Mouse (Mus musculus) hindbrain, embryonic 12.5 days (tissue): ENCODE results near the gene Adcy7. TPM values are rescaled to one million over a fixed set of nuclear protein-coding genes. Genes with fewer than 3 reads are reported as not detected.

Experiments
- ATAC-seq: fragments of 200-750 bp; cut with Nextera tagmentation; 2 replicates; pipeline ENCODE4 v1.8.0; 2017; ENCODE audit warnings: moderate TSS enrichment; ENCODE audit not compliant: low FRiP score
- H3K27ac ChIP-seq: fragments of 300-500 bp; sonication (generic); 2 replicates; pipeline ENCODE4 v1.5.1; 2016; ENCODE audit warnings: mild to moderate bottlenecking
- H3K27me3 ChIP-seq: fragments of 300-500 bp; sonication (generic); 2 replicates; pipeline ENCODE4 v1.6.1; 2016; ENCODE audit warnings: mild to moderate bottlenecking
- H3K36me3 ChIP-seq: fragments of 300-500 bp; sonication (generic); 2 replicates; pipeline ENCODE4 v1.6.1; 2016; ENCODE audit warnings: mild to moderate bottlenecking
- H3K4me1 ChIP-seq: fragments of 300-500 bp; sonication (generic); 2 replicates; pipeline ENCODE4 v1.6.1; 2016
- H3K4me2 ChIP-seq: fragments of 300-500 bp; sonication (generic); replicated peaks from 2 replicates; pipeline ENCODE4 v1.6.1; 2016; ENCODE audit warnings: mild to moderate bottlenecking
- H3K4me3 ChIP-seq: fragments of 300-500 bp; sonication (generic); 2 replicates; pipeline ENCODE4 v1.5.1; 2016; ENCODE audit warnings: mild to moderate bottlenecking
- H3K9ac ChIP-seq: fragments of 300-500 bp; sonication (generic); 2 replicates; pipeline ENCODE4 v1.6.1; 2016; ENCODE audit warnings: mild to moderate bottlenecking, moderate library complexity
- H3K9me3 ChIP-seq: fragments of 300-500 bp; sonication (generic); replicated peaks from 2 replicates; pipeline ENCODE4 v1.6.1; 2016; ENCODE audit warnings: mild to moderate bottlenecking
- WGBS: fragments of 180-500 bp; shearing (Covaris S2); methylation state at CpG from one replicate; pipeline ENCODE4 v1.1.7; 2016; 5-methylcytosine and 5-hydroxymethylcytosine counted together
- polyA plus RNA-seq: library from polyadenylated mRNA; unstranded; fragments of >200 nt; fragmentation: Nextera tagmentation; extraction: Ambion mirVana; gene quantifications from 2 replicates; pipeline ENCODE4 v1.2.1, GENCODE M21; 2016

Adcy7 gene
- polyA plus RNA-seq, 1 experiment from 2014 or later, result 2.6 TPM

GRCm38 (mm10) chr8:88279670-88280069, 7.5 kb downstream of the Adcy7 start:
- Histone ChIP-seq H3K4me2 (no peak overlapping the region), H3K9ac (no peak overlapping the region), H3K4me3 (no peak overlapping the region), H3K9me3 (no peaks in the 10 kb centered on the region), H3K4me1 (peaks cover 6% of the 10 kb centered on the region; the same call in 1 of the 2 replicates), H3K36me3 (no peaks in the 10 kb centered on the region), H3K27me3 (0 out of 2 replicates have a peak, but pooled peaks cover 4% of the 10 kb centered on the region), H3K27ac (no peak overlapping the region)
- ATAC-seq, result no peak
- 83% methylated on average over 6 of the region's 6 CpGs for WGBS

- Histone ChIP-seq H3K4me1 (peaks cover 9% of the 10 kb centered on the region; the same call in 1 of the 2 replicates), H3K4me3 (no peak overlapping the region), H3K9ac (no peak overlapping the region), H3K9me3 (no peaks in the 10 kb centered on the region), H3K27ac (no peak overlapping the region), H3K4me2 (no peak overlapping the region), H3K36me3 (no peaks in the 10 kb centered on the region), H3K27me3 (0 out of 2 replicates have a peak, but pooled peaks cover under 1% of the 10 kb centered on the region)
- 80% methylated on average over 7 of the region's 7 CpGs for WGBS
- ATAC-seq, result no peak
These were observed 8.7 kb downstream of the Adcy7 start for GRCm38 (mm10) chr8:88280904-88281303.

- no peaks in the 10 kb centered on the region for H3K27me3 ChIP-seq
- H3K9me3 ChIP-seq, result no peaks in the 10 kb centered on the region
- 43% methylated on average over 8 of the region's 8 CpGs for WGBS
- no peak overlapping the region for H3K4me2 ChIP-seq
- ATAC-seq, result no peak
- H3K27ac ChIP-seq, result no peak overlapping the region
- no peak overlapping the region for H3K4me3 ChIP-seq
- peaks cover 9% of the 10 kb centered on the region; the same call in 1 of the 2 replicates for H3K4me1 ChIP-seq
- no peaks in the 10 kb centered on the region for H3K36me3 ChIP-seq
- H3K9ac ChIP-seq, result no peak overlapping the region
These were observed 10.5 kb downstream of the Adcy7 start for GRCm38 (mm10) chr8:88282684-88283083.

GRCm38 (mm10) chr8:88283243-88284115, 11.3 kb downstream of the Adcy7 start:
- Histone ChIP-seq H3K27ac (no peak overlapping the region), H3K4me3 (no peak overlapping the region), H3K9me3 (no peaks in the 10 kb centered on the region), H3K9ac (no peak overlapping the region), H3K4me2 (no peak overlapping the region), H3K27me3 (no peaks in the 10 kb centered on the region), H3K4me1 (peaks cover 12% of the 10 kb centered on the region; the same call in 1 of the 2 replicates), H3K36me3 (no peaks in the 10 kb centered on the region)
- no peak for ATAC-seq
- 81% methylated on average over 13 of the region's 13 CpGs for WGBS

- H3K4me1 ChIP-seq, result peaks cover 17% of the 10 kb centered on the region
- H3K36me3 ChIP-seq, result no peaks in the 10 kb centered on the region
- no peaks in the 10 kb centered on the region for H3K9me3 ChIP-seq
- no peak overlapping the region for H3K27ac ChIP-seq
- no peaks in the 10 kb centered on the region for H3K27me3 ChIP-seq
- H3K4me2 ChIP-seq, result no peak overlapping the region
- no peak overlapping the region for H3K9ac ChIP-seq
- WGBS, result 52% methylated on average over 7 of the region's 7 CpGs
- ATAC-seq, result no peak
- no peak overlapping the region for H3K4me3 ChIP-seq
These were observed 12.5 kb downstream of the Adcy7 start for GRCm38 (mm10) chr8:88284738-88285137.

GRCm38 (mm10) chr8:88285469-88286356, 13.5 kb downstream of the Adcy7 start:
- H3K36me3 ChIP-seq, result no peaks in the 10 kb centered on the region
- H3K9me3 ChIP-seq, result no peaks in the 10 kb centered on the region
- WGBS, result 83% methylated on average over 8 of the region's 8 CpGs
- ATAC-seq, result 0 out of 2 replicates have a peak, but pooled peaks have one; percentile 22
- no peak overlapping the region for H3K4me2 ChIP-seq
- H3K9ac ChIP-seq, result no peak overlapping the region
- H3K4me1 ChIP-seq, result peaks cover 17% of the 10 kb centered on the region
- no peak overlapping the region for H3K4me3 ChIP-seq
- H3K27me3 ChIP-seq, result no peaks in the 10 kb centered on the region
- H3K27ac ChIP-seq, result no peak overlapping the region

GRCm38 (mm10) chr8:88286421-88286960, 14.3 kb downstream of the Adcy7 start:
- Histone ChIP-seq H3K4me1 (peaks cover 17% of the 10 kb centered on the region), H3K36me3 (no peaks in the 10 kb centered on the region), H3K27ac (no peak overlapping the region), H3K4me2 (no peak overlapping the region), H3K9me3 (no peaks in the 10 kb centered on the region), H3K27me3 (no peaks in the 10 kb centered on the region), H3K4me3 (no peak overlapping the region), H3K9ac (no peak overlapping the region)
- 89% methylated on average over 14 of the region's 14 CpGs for WGBS
- no peak for ATAC-seq

- Histone ChIP-seq H3K4me2 (no peak overlapping the region), H3K4me1 (peaks cover 10% of the 10 kb centered on the region), H3K4me3 (no peak overlapping the region), H3K27me3 (no peaks in the 10 kb centered on the region), H3K36me3 (no peaks in the 10 kb centered on the region), H3K9me3 (no peaks in the 10 kb centered on the region), H3K27ac (0 out of 2 replicates have a peak overlapping the region, but pooled peaks have one; percentile 12), H3K9ac (no peak overlapping the region)
- no peak for ATAC-seq
- WGBS, result 74% methylated on average over 12 of the region's 12 CpGs
These were observed 16.5 kb downstream of the Adcy7 start for GRCm38 (mm10) chr8:88288622-88289242.

- Histone ChIP-seq H3K27me3 (no peaks in the 10 kb centered on the region), H3K4me1 (peaks cover 8% of the 10 kb centered on the region), H3K9me3 (no peaks in the 10 kb centered on the region), H3K36me3 (no peaks in the 10 kb centered on the region), H3K27ac (no peak overlapping the region), H3K4me3 (no peak overlapping the region), H3K4me2 (no peak overlapping the region), H3K9ac (no peak overlapping the region)
- WGBS, result 73% methylated on average over 1 of the region's 1 CpGs
- ATAC-seq, result no peak
These were observed 17.7 kb downstream of the Adcy7 start for GRCm38 (mm10) chr8:88289901-88290300.

- Histone ChIP-seq H3K4me2 (no peak overlapping the region), H3K4me3 (no peak overlapping the region), H3K27me3 (no peaks in the 10 kb centered on the region), H3K27ac (no peak overlapping the region), H3K9me3 (no peaks in the 10 kb centered on the region), H3K9ac (no peak overlapping the region), H3K36me3 (no peaks in the 10 kb centered on the region), H3K4me1 (peaks cover 7% of the 10 kb centered on the region; the same call in 1 of the 2 replicates)
- ATAC-seq, result no peak
- 81% methylated on average over 13 of the region's 13 CpGs for WGBS
These were observed 18.4 kb downstream of the Adcy7 start for GRCm38 (mm10) chr8:88290326-88291304.

GRCm38 (mm10) chr8:88291305-88291690, 19.1 kb downstream of the Adcy7 start:
- Histone ChIP-seq H3K4me1 (peaks cover 7% of the 10 kb centered on the region; the same call in 1 of the 2 replicates), H3K4me2 (no peak overlapping the region), H3K9ac (no peak overlapping the region), H3K9me3 (no peaks in the 10 kb centered on the region), H3K36me3 (no peaks in the 10 kb centered on the region), H3K27me3 (no peaks in the 10 kb centered on the region), H3K4me3 (no peak overlapping the region), H3K27ac (no peak overlapping the region)
- ATAC-seq, result no peak
- 80% methylated on average over 11 of the region's 11 CpGs for WGBS
